Comparison of ENCODE assay signal across 9 mouse cellular contexts in the genomic region with DNA sequence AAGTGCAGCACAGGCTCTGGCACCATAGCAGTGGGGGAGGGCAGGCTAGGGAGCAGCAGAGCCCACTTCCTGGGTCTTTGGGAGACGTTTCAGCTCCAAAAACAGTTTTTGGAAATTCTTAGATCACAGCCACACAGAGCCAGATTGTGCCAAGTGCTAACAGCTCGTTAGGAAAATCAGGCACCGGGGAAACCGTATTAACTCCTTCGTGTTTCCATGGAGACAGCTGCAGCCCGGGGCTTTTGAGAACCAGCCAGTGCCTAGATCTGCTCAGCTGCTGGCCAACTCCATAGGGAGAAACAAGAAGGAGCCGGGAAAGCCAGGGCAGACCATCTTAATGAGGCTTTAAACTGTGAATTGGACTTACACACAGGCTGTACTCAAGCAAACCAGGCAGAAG. TPM values are rescaled to one million over a fixed set of nuclear protein-coding genes. Genes with fewer than 3 reads are reported as not detected.
DNase-seq lines count a peak whose midpoint lies in the region; ATAC-seq lines count a peak whose summit lies in the region.
"Had no signal": no experiment of that assay in that cellular context is flagged by ENCODE, and none has a peak within 500 bp of the region (broad histone marks: within the 10 kb centered on the region; RNA-seq: fewer than 3 reads in every experiment).

No protein-coding gene starts in this region.

- H3K9ac ChIP-seq in liver, embryonic 12.5 days, result no peak overlapping the region
- no peak overlapping the region for H3K9ac ChIP-seq in liver, embryonic 11.5 days (ENCODE audit: low read depth, low read length)
- H3K9ac ChIP-seq in forebrain, embryonic 15.5 days (replicated peaks), result no peak overlapping the region
- no peak overlapping the region for H3K9ac ChIP-seq in limb, embryonic 13.5 days

- H3K9me3 ChIP-seq in liver, embryonic 12.5 days (replicated peaks), result no peaks in the 10 kb centered on the region
- H3K9me3 ChIP-seq in liver, embryonic 11.5 days (ENCODE audit: control insufficient read depth, low read length), result no peaks in the 10 kb centered on the region
- no peaks in the 10 kb centered on the region for H3K9me3 ChIP-seq in forebrain, embryonic 15.5 days
- no peaks in the 10 kb centered on the region for H3K9me3 ChIP-seq in limb, embryonic 13.5 days
- H3K9me3 ChIP-seq: G1E had no signal

- H3K4me3 ChIP-seq in liver, embryonic 12.5 days, result no peak overlapping the region
- H3K4me3 ChIP-seq in liver, embryonic 11.5 days (ENCODE audit: low read depth, low read length), result no peak overlapping the region
- no peak overlapping the region for H3K4me3 ChIP-seq in forebrain, embryonic 15.5 days
- H3K4me3 ChIP-seq in limb, embryonic 13.5 days, result no peak overlapping the region

- H3K4me1 ChIP-seq in liver, embryonic 12.5 days, result peaks cover 22% of the 10 kb centered on the region
- peaks cover 7% of the 10 kb centered on the region for H3K4me1 ChIP-seq in liver, embryonic 11.5 days (replicated peaks; ENCODE audit: control insufficient read depth, insufficient read depth, low read length)
- H3K4me1 ChIP-seq in forebrain, embryonic 15.5 days, result peaks cover 29% of the 10 kb centered on the region
- peaks cover 22% of the 10 kb centered on the region for H3K4me1 ChIP-seq in limb, embryonic 13.5 days

- H3K4me2 ChIP-seq in liver, embryonic 12.5 days, result peak overlapping the region; percentile 31; the same call in 1 of the 2 replicates
- H3K4me2 ChIP-seq in liver, embryonic 11.5 days, result no peak overlapping the region
- H3K4me2 ChIP-seq in forebrain, embryonic 15.5 days (replicated peaks), result peak overlapping the region; percentile 35
- H3K4me2 ChIP-seq in limb, embryonic 13.5 days (replicated peaks), result peak overlapping the region; percentile 44

- H3K36me3 ChIP-seq in liver, embryonic 12.5 days, result no peaks in the 10 kb centered on the region
- H3K36me3 ChIP-seq in liver, embryonic 11.5 days (ENCODE audit: control insufficient read depth, insufficient read depth, low read length), result no peaks in the 10 kb centered on the region
- H3K36me3 ChIP-seq in forebrain, embryonic 15.5 days, result no peaks in the 10 kb centered on the region
- H3K36me3 ChIP-seq in limb, embryonic 13.5 days, result no peaks in the 10 kb centered on the region
- H3K36me3 ChIP-seq: G1E had no signal

- ATAC-seq in liver, embryonic 12.5 days, result no peak
- no peak for ATAC-seq in liver, embryonic 11.5 days (replicated peaks; ENCODE audit: low FRiP score)
- peak; percentile 95 for ATAC-seq in forebrain, embryonic 15.5 days (replicated peaks)
- ATAC-seq in limb, embryonic 13.5 days (ENCODE audit: low FRiP score, low read depth), result peak; percentile 57

- WGBS in liver, embryonic 12.5 days (ENCODE audit: insufficient replicate concordance), result 25% methylated on average over 7 of the region's 7 CpGs
- WGBS in liver, embryonic 11.5 days, result 29% methylated on average over 7 of the region's 7 CpGs
- WGBS in forebrain, embryonic 15.5 days, result under 1% methylated on average over 7 of the region's 7 CpGs
- WGBS in limb, embryonic 13.5 days, result under 1% methylated on average over 7 of the region's 7 CpGs

- H3K27ac ChIP-seq in liver, embryonic 12.5 days, result no peak overlapping the region
- no peak overlapping the region for H3K27ac ChIP-seq in liver, embryonic 11.5 days (ENCODE audit: low read depth, low read length)
- H3K27ac ChIP-seq in forebrain, embryonic 15.5 days (replicated peaks), result peak overlapping the region; percentile 98
- H3K27ac ChIP-seq in limb, embryonic 13.5 days, result peak overlapping the region; percentile 85

- peaks cover 4% of the 10 kb centered on the region; the same call in 1 of the 2 replicates for H3K27me3 ChIP-seq in liver, embryonic 12.5 days (replicated peaks)
- H3K27me3 ChIP-seq in liver, embryonic 11.5 days (replicated peaks; ENCODE audit: control insufficient read depth, insufficient read depth, low read length), result no peaks in the 10 kb centered on the region
- H3K27me3 ChIP-seq in forebrain, embryonic 15.5 days, result no peaks in the 10 kb centered on the region
- H3K27me3 ChIP-seq in limb, embryonic 13.5 days, result no peaks in the 10 kb centered on the region

- DNase-seq in liver, embryonic 11.5 days (ENCODE audit: low spot score), result no peak
- peak; percentile 49 for DNase-seq in kidney, postnatal 14 days
- peak; percentile 73 for DNase-seq in right cerebral cortex, postnatal 25 days
- DNase-seq in yolk sac, embryonic 10.5 days (ENCODE audit: low spot score), result no peak
- DNase-seq in spleen, adult 18-20 months, result no peak

RNA-seq across cellular contexts. Expression of gene Galnt15, which starts 11.9 kb away (rescaled TPM):
- polyA plus RNA-seq in liver, embryonic 12.5 days (2016; fragmentation: Nextera tagmentation; extraction: Ambion mirVana), result 0.02 TPM in 1 of 2 replicates, not detected in the other
- not detected in 2 replicates for polyA plus RNA-seq in liver, embryonic 11.5 days (2014; fragmentation: Nextera tagmentation; extraction: Ambion mirVana)
- polyA plus RNA-seq in forebrain, embryonic 15.5 days (2015; fragmentation: Nextera tagmentation; extraction: Ambion mirVana), result 0.45 and 0.47 TPM in 2 replicates
- 0.04 and 0.06 TPM in 2 replicates for polyA plus RNA-seq in limb, embryonic 13.5 days (2015; fragmentation: Nextera tagmentation; extraction: Ambion mirVana)
- polyA plus RNA-seq: G1E had no signal

Comparison
In these comparisons a context has a peak if more than half of its experiments do, and no peak if none do; other contexts are left out.
1. ATAC-seq: peak in forebrain, embryonic 15.5 days (single experiment) and limb, embryonic 13.5 days (single experiment); none in liver, embryonic 12.5 days (single experiment) and liver, embryonic 11.5 days (single experiment).
2. H3K27ac ChIP-seq: peak in forebrain, embryonic 15.5 days (single experiment) and limb, embryonic 13.5 days (single experiment); none in liver, embryonic 12.5 days (single experiment) and liver, embryonic 11.5 days (single experiment).
3. DNase-seq: peak in kidney, postnatal 14 days (single experiment) and right cerebral cortex, postnatal 25 days (single experiment); none in liver, embryonic 11.5 days (single experiment), yolk sac, embryonic 10.5 days (single experiment) and spleen, adult 18-20 months (0 of 2).